Mouse (Mus musculus): Measurements from ENCODE around the gene Hunk.

- TF ChIP-seq CTCF (IDR thresholded peaks at IDR 0.05; ENCODE audit: extremely low read depth, insufficient read length, insufficient replicate concordance, low read depth, low read length), result no peak
- no peak for TF ChIP-seq POLR2A (IDR thresholded peaks at IDR 0.05; ENCODE audit: low read depth, low read length)
Observed at GRCm38 (mm10) chr16:90412096-90413082, 26.6 kb downstream of the Hunk start.

Measured in small intestine, adult 2 months (tissue).